Mouse (Mus musculus) adrenal gland, postnatal 36 days (tissue): ENCODE data around the gene Zfp384. TPM values are rescaled to one million over a fixed set of nuclear protein-coding genes. Genes with fewer than 3 reads are reported as not detected.

Experiments used
- DNase-seq, 2 experiments: peaks; one replicate each; pipeline ENCODE4 v3.0.0; 2021; ENCODE audit warnings: mixed read lengths in 1 of 2
- long read RNA-seq, 2 experiments: library from polyadenylated mRNA; stranded (forward); transcript quantifications; one replicate each; pipeline ENCODE4 v2.0.0; 2021; ENCODE audit warnings: borderline sequencing depth in 2 of 2
- total RNA-seq, 2 experiments: library from RNA; stranded (reverse); gene quantifications; 2 replicates each; pipeline ENCODE4 v1.2.3; 2021

The Zfp384 gene
- total RNA-seq, result 10 to 100 TPM; 41.3 to 53.8 TPM
- long read RNA-seq, experiment 1, partial matches to known transcripts, result 11 of 20 reads
- long read RNA-seq, experiment 1, other reads (novel, unspliced or antisense), result 8 of 20 reads
- long read RNA-seq, experiment 2, partial matches to known transcripts, result 3 of 16 reads
- long read RNA-seq, experiment 2, other reads (novel, unspliced or antisense), result 10 of 16 reads

DNA sequence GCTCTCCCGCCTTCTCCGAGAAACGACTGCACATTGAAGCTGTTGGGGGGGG lies at the start of gene Zfp384:
Gene Zfp384, plus strand, starts transcription at position 17 of the 52 bp plus-strand sequence.
- DNase-seq, result no peak

DNA sequence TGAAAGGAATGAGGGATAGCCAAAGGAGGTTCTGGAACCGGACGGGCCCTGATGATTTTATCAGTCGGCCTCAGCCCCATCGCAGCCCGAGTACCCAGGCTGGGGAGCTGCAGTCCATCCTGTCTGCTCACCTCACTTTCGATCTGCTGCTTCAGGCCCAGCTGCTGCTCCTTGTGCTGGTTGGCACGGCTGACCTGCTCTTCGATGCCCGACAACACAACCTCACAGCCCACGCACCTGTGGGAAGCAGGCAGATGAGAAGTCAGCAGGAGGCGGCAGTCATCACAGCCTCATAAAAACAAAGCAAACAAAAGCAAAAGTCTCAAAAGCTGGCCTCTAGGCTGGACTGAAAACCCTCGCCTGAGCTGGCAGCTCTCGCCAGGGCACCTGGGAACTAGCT lies 49.0 kb upstream of the Zfp384 start:
- DNase-seq, result no peak

DNA sequence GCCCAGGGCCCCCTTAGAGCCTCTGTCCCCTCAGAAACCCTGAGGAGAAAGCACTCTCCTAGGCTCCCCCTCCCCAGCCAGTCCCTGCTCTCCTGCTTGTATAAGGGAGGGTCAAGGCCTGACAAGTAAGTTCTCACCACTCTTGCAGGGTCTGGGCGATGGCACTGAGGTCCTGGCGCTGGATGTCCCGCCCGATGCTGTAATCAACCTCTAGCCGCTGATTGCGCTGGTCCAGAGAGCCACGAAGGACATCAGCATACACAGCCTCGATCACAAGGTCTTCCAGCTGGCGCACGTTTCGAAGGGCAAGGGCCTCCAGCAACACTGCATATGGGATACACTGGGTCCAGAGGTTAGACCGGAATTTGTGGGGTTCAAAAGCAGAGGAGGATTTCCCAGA lies 47.9 kb upstream of the Zfp384 start:
- DNase-seq, result peak in 1 of 2 experiments; percentile 76

GRCm38 (mm10) chr6:124964638-124965037 lies 44.3 kb upstream of the Zfp384 start:
- no peak for DNase-seq

DNA sequence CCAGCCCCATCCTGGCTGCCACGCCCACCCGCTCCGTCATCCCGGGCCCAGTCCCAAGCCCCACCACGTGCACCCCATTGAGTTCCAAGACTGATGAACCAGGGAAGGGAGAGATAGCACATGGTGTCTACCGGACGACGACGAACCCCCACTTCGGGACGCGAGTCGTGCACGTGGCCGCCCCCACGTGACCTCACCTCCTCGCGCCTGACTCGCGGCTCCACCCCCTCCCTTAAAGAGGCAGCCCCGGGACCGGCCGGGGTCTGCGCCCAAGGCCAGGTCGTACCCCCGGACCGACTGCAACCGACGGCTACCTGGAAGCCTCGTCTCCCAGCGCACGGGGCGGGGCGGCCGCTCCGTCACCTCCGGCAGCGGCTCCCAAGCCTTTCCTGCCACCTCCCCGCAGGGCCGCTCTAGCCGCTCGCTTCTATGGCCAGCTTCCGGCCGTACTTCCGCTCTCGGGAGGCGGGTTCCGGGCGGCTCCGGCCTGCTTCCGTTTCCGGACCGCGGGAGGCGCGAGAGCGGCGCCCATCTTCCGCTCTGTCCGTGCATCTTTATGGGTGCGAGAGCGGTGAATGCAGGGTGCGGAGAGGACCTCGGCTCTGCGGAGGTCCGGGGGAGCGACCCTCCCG lies 43.7 kb upstream of the Zfp384 start, which contains the start of gene Cops7a:
Gene Cops7a, minus strand, starts transcription at position 451 of the 632 bp plus-strand sequence.
- peak; percentile 98 for DNase-seq

DNA sequence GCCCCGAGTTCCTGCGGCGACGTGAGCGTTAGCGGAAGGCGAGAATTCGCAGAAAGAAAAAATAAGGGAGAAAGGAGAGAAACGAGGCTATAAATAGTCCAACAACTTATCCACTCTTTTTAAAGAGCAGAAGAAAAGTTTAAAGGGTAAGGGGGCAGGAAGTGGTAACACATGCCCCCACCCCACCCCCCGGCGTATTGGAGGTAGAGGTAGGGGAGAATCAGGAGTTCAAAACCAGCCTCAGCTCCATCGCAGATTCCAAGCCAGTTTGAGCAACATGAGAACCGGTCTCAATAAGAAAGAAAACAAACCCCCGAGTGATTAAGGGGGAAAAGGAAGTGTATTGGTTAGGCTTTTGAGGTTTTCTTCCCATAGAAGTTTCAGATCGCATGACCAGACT lies 43.2 kb upstream of the Zfp384 start:
- DNase-seq, result no peak

GRCm38 (mm10) chr6:124966466-124967118 lies 42.4 kb upstream of the Zfp384 start:
- DNase-seq, result peak in 1 of 2 experiments; percentile 16

- peak; percentile 44 to 46 for DNase-seq
These were observed 41.2 kb upstream of the Zfp384 start for GRCm38 (mm10) chr6:124967766-124968165.

DNA sequence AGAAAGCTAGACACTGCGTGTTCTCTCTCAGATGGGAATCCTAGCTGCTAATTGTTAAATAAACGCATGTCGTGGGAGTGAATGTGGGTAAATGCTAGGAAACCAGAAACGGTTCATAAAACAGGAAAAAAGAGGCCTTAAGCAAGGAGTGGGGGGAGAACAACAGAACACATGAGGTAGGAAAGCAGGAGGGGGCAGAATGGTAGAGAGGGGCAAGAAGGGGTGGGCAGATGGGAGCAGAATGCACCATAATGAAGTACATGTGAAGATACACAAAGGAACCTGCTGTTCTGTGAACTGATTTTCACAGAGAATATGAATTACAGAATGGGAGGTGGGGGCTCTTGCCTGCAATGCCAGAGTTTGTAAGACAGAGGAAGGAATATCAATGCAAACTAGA lies 16.7 kb upstream of the Zfp384 start:
- no peak for DNase-seq

GRCm38 (mm10) chr6:124993365-124993764 lies 15.6 kb upstream of the Zfp384 start:
- peak; percentile 71 to 79 for DNase-seq

DNA sequence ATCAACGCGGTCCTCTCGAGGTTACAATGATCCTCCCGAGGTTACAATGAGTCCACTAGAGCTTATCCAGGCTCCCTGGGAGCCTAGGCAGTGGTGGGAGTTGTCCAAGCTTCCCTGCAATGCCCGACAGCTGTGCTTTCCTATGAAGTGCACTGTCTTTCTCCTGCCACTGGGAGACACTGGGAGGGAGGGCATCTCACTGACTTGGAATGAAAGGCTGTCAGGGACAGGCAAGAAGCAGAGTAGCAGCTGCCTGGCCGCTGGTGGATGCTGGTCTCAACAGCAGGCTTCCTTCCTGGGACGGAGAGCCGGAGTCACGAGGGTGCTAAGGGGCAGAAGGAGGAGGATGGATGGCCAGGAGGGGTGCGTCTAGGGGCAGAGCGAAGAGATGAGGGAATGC lies 15.1 kb upstream of the Zfp384 start:
- peak; percentile 42 to 49 for DNase-seq

DNA sequence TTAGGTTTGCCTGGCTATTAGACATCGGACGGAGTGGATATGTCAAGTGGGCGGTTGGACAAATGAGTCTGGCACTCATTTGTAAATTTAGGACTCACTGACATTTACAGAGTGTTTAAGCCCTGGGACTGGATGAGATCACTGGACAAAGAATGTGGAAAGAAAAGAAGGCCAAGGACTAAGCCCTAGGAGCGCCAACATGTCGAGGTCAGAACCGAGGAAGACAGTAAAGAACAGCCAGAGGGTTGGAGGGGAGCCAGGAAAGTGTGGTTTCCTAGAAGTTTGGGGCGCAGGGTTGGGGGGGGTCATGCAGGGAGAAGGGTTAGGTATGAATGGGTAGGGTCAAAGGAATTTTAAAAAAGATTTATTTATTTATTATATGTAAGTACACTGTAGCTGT lies 13.7 kb upstream of the Zfp384 start:
- peak; percentile 77 to 82 for DNase-seq

- DNase-seq, result no peak
These were observed 13.0 kb upstream of the Zfp384 start for GRCm38 (mm10) chr6:124995831-124996403.

- DNase-seq, result peak; percentile 85 to 90
These were observed 12.1 kb upstream of the Zfp384 start, which contains the start of gene Pianp for GRCm38 (mm10) chr6:124996551-124997501. Gene Pianp (plus strand): TSS chr6:124996694.

GRCm38 (mm10) chr6:124998066-124998465 lies 10.9 kb upstream of the Zfp384 start:
- DNase-seq, result no peak

- DNase-seq, result no peak
These were observed 9.9 kb upstream of the Zfp384 start for GRCm38 (mm10) chr6:124999091-124999490.

GRCm38 (mm10) chr6:124999546-124999945 lies 9.4 kb upstream of the Zfp384 start:
- no peak for DNase-seq

GRCm38 (mm10) chr6:125003706-125004105 lies 5.2 kb upstream of the Zfp384 start:
- no peak for DNase-seq

- DNase-seq, result no peak
These were observed 3.9 kb upstream of the Zfp384 start for GRCm38 (mm10) chr6:125005086-125005485.

DNA sequence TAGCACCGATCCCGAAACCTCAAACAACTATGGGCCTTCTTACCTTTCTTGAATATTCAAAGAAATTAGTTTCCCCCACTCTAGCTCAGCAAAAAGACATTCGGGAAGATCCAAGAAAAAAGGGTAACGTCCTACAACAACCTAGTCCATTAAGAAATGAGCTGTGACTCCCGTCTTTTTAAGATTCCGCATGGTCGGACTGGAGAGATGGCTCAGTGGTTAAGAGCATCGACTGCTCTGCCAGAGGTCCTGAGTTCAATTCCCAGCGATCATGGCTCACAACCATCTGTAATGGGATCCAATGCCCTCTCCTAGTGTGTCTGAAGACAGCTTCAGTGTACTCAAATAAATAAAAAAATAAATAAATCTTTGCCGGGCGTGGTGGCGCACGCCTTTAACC lies 885 bp upstream of the Zfp384 start:
- DNase-seq, result no peak

DNA sequence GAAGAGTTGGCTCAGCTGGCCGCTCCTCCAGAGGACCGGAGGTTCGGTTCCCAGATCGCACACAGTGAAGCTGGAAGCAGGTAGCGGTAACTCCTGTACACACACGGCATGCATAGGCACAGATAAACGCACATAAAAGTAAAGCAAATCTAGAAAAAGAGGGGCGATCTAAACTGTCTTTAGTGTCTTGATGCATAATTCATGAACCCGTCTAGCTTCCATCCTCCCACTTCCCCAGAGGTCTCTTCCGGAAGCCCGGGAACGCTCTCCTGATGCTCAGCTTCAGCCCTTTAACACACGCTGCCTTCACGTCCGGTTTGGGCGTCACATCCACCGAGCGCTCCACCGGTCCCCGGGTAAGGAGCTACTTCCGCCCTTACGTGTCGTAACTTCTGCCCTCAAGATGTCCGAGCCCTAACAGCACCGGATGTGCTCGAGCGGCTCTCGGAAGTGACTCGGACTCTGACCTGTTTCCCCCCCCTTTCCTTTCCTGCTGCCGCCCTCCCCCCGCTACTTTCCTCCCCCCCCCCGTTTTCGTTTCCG lies 288 bp upstream of the Zfp384 start:
- DNase-seq, result peak; percentile 97 to 98
